Comparison of ENCODE assay signal across 8 mouse cellular contexts in the genomic region with DNA sequence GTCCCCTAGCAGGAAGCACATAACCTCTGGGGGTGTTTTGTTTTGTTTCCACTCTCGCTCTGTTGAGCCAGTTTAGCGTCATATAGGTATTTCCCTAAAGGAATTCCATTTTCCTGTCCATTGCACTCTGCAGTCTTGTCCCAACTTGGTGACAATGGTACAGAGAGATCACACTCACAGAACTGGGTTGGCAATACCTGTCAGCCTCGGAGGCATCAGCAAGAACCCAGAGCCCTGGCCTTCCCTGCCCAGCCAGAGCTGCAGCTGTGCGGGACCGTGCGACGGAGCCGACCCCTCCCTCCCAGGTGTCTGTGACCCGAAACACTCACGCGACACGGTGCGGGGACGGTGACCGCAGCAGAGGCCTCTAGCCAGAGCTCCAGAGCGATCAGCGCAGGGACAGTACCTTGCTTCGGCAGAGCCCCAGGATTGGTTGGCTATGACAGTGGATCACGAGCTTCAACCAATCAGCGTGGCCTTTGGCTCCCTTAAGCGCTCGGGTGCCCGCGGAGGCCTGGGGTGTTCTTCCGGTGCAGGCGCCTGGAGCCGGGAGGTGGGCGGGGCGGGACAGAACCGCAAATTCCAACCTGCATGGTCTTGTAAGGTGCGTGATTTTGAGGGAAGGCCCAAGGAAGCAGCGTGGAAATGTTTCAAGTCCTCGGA. TPM values are rescaled to one million over a fixed set of nuclear protein-coding genes. Genes with fewer than 3 reads are reported as not detected.
A peak's percentile ranks its signal among the peaks of the same experiment; 100 is the strongest.
DNase-seq lines count a peak whose midpoint lies in the region; ATAC-seq lines count a peak whose summit lies in the region.

No protein-coding gene starts in this region.

- DNase-seq in NIH3T3 (ENCODE audit: low read depth): peak; percentile 95
- DNase-seq in cerebellum, postnatal 10 days: peak; percentile 93 to 95
- DNase-seq in frontal cortex, postnatal 10 days (ENCODE audit: low spot score in 2 of 2): peak; percentile 87
- peak; percentile 86 to 90 for DNase-seq in layer of hippocampus, postnatal 36 days
- DNase-seq in lung, postnatal 36 days: peak; percentile 96
- DNase-seq in retina, postnatal 1 day: peak; percentile 96
- DNase-seq in urinary bladder, adult 18-20 months (ENCODE audit: low spot score in 2 of 2): peak; percentile 72 to 84

- peak overlapping the region; percentile 64 for H3K4me2 ChIP-seq in hindbrain, embryonic 13.5 days

- no peaks in the 10 kb centered on the region for H3K27me3 ChIP-seq in hindbrain, embryonic 13.5 days

- H3K36me3 ChIP-seq in hindbrain, embryonic 13.5 days: peaks cover 19% of the 10 kb centered on the region

- ATAC-seq in hindbrain, embryonic 13.5 days (ENCODE audit: low FRiP score): peak; percentile 100

- peaks cover 22% of the 10 kb centered on the region for H3K4me1 ChIP-seq in hindbrain, embryonic 13.5 days (replicated peaks)

- 2% methylated on average over 33 of the region's 33 CpGs for WGBS in hindbrain, embryonic 13.5 days

- H3K4me3 ChIP-seq in hindbrain, embryonic 13.5 days: peak overlapping the region; percentile 75

- H3K27ac ChIP-seq in hindbrain, embryonic 13.5 days: peak overlapping the region; percentile 77

- H3K9ac ChIP-seq in hindbrain, embryonic 13.5 days: peak overlapping the region; percentile 87

- no peaks in the 10 kb centered on the region for H3K9me3 ChIP-seq in hindbrain, embryonic 13.5 days

RNA-seq across cellular contexts. Expression of a gene that starts 5.6 kb away (rescaled TPM):
- 87.9 and 92.1 TPM in 2 replicates for polyA plus RNA-seq in hindbrain, embryonic 13.5 days (2015; fragmentation: Nextera tagmentation; extraction: Ambion mirVana)
- 10 to 100 TPM; 27.9 to 32.1 TPM for total RNA-seq in layer of hippocampus, postnatal 36 days (2021)

RNA-seq across cellular contexts. Expression of a gene that starts 5.7 kb away (rescaled TPM):
- polyA plus RNA-seq in hindbrain, embryonic 13.5 days (2015; fragmentation: Nextera tagmentation; extraction: Ambion mirVana): 0.38 and 0.40 TPM in 2 replicates
- total RNA-seq in layer of hippocampus, postnatal 36 days (2021): 1 to 10 TPM in 1 of 2 experiments, under 1 TPM in 1; 0.94 to 1.3 TPM

RNA-seq across cellular contexts. Expression of a gene that starts 27.1 kb away (rescaled TPM):
- polyA plus RNA-seq in hindbrain, embryonic 13.5 days (2015; fragmentation: Nextera tagmentation; extraction: Ambion mirVana): 1.7 and 2.3 TPM in 2 replicates
- 1 to 10 TPM; 1.1 to 2.5 TPM for total RNA-seq in layer of hippocampus, postnatal 36 days (2021)

RNA-seq across cellular contexts. Expression of a gene that starts 36.4 kb away (rescaled TPM):
- polyA plus RNA-seq in hindbrain, embryonic 13.5 days (2015; fragmentation: Nextera tagmentation; extraction: Ambion mirVana): 2.9 and 3.8 TPM in 2 replicates
- not detected for total RNA-seq in layer of hippocampus, postnatal 36 days (2021)

RNA-seq across cellular contexts. Expression of a gene that starts 49.1 kb away (rescaled TPM):
- not detected in 2 replicates for polyA plus RNA-seq in hindbrain, embryonic 13.5 days (2015; fragmentation: Nextera tagmentation; extraction: Ambion mirVana)
- total RNA-seq in layer of hippocampus, postnatal 36 days (2021): not detected

Comparison
In these comparisons a context has a peak if more than half of its experiments do, and no peak if none do; other contexts are left out.
1. Peak in every context shown above with its lines: DNase-seq, ATAC-seq, H3K4me3 ChIP-seq and H3K27ac ChIP-seq.